Mouse (Mus musculus) CH12.LX (cell line): Measurements from ENCODE around the gene Micu1. TPM values are rescaled to one million over a fixed set of nuclear protein-coding genes. Genes with fewer than 3 reads are reported as not detected.

Experiments used
- DNase-seq: peaks from one replicate; pipeline ENCODE4 v3.0.0-alpha.2; 2013; ENCODE audit errors: extremely low read depth
- H3K27ac ChIP-seq: 2 replicates; pipeline ENCODE4 v1.5.1; 2012; ENCODE audit warnings: low read depth, mild to moderate bottlenecking, control low read depth, moderate library complexity; ENCODE audit not compliant: insufficient read depth
- H3K27me3 ChIP-seq: replicated peaks from 2 replicates; pipeline ENCODE3; 2012; ENCODE audit warnings: inconsistent platforms
- H3K36me3 ChIP-seq, 2 experiments: replicated peaks in 1 of 2; 2 replicates each; pipeline versions ENCODE3 to v1.6.1; 2012; ENCODE audit warnings: inconsistent platforms in 1 of 2, low read length in 1 of 2, mild to moderate bottlenecking in 1 of 2, mixed read lengths in 1 of 2, moderate library complexity in 1 of 2; ENCODE audit not compliant: control insufficient read depth in 1 of 2, insufficient read depth in 1 of 2
- H3K4me1 ChIP-seq, 2 experiments: 2 replicates each; pipeline ENCODE4 v1.6.1; 2012; ENCODE audit warnings: inconsistent platforms in 1 of 2, moderate library complexity in 1 of 2; ENCODE audit not compliant: insufficient read depth in 2 of 2, control insufficient read depth in 1 of 2
- H3K4me2 ChIP-seq: 2 replicates; pipeline ENCODE4 v1.6.1; 2012; ENCODE audit warnings: low read depth, mild to moderate bottlenecking, control low read depth; ENCODE audit not compliant: poor library complexity, insufficient read depth, severe bottlenecking
- H3K4me3 ChIP-seq, 3 experiments: fragments of 150-350 bp in 1 of 3; sonication (generic) in 1 of 3; replicated peaks in 1 of 3; 2 replicates each; pipeline versions ENCODE3 to v1.5.1; 2011 to 2012; ENCODE audit warnings: low read depth in 2 of 3, low read length in 2 of 3, mild to moderate bottlenecking in 2 of 3, moderate library complexity in 2 of 3, control low read depth in 1 of 3, improper control_type of control experiment in 1 of 3, inconsistent platforms in 1 of 3, mixed read lengths in 1 of 3; ENCODE audit not compliant: poor library complexity in 1 of 3
- H3K79me2 ChIP-seq: replicated peaks from 2 replicates; pipeline ENCODE4 v1.6.1; 2012; ENCODE audit warnings: mild to moderate bottlenecking, moderate library complexity; ENCODE audit not compliant: control insufficient read depth, poor library complexity, insufficient read depth, severe bottlenecking; ENCODE audit errors: extremely low read depth
- H3K9ac ChIP-seq: 2 replicates; pipeline ENCODE4 v1.6.1; 2012; ENCODE audit warnings: low read depth, mild to moderate bottlenecking, control low read depth, moderate library complexity; ENCODE audit not compliant: insufficient read depth
- H3K9me3 ChIP-seq: replicated peaks from 2 replicates; pipeline ENCODE3; 2012; ENCODE audit warnings: low read length, inconsistent platforms, mixed read lengths
- BHLHE40 ChIP-seq: IDR thresholded peaks from 2 replicates; pipeline ENCODE4 v1.6.1; 2011; ENCODE audit warnings: mild to moderate bottlenecking, low read depth, low read length, improper control_type of control experiment
- CHD2 ChIP-seq: IDR thresholded peaks from 2 replicates; pipeline ENCODE4 v1.6.1; 2011; ENCODE audit warnings: low read length, improper control_type of control experiment
- CTCF ChIP-seq, 2 experiments: IDR thresholded peaks in 1 of 2; conservative IDR thresholded peaks in 1 of 2; 2 replicates each; pipeline ENCODE4 v1.5.1; 2011 to 2012; ENCODE audit warnings: low read depth in 2 of 2, low read length in 2 of 2, improper control_type of control experiment in 1 of 2, inconsistent platforms in 1 of 2, mild to moderate bottlenecking in 1 of 2, moderate library complexity in 1 of 2
- E2F4 ChIP-seq: IDR thresholded peaks from 2 replicates; pipeline ENCODE4 v1.6.1; 2011; ENCODE audit warnings: low read depth, low read length, improper control_type of control experiment; ENCODE audit not compliant: insufficient replicate concordance
- ELF1 ChIP-seq: IDR thresholded peaks from 2 replicates; pipeline ENCODE4 v1.6.1; 2014; ENCODE audit warnings: low read depth, mild to moderate bottlenecking, inconsistent platforms, low read length, improper control_type of control experiment
- ETS1 ChIP-seq: conservative IDR thresholded peaks from 2 replicates; pipeline ENCODE4 v1.6.1; 2012; ENCODE audit warnings: low read depth, mild to moderate bottlenecking, inconsistent platforms, low read length, improper control_type of control experiment, moderate library complexity
- GABPA ChIP-seq: IDR thresholded peaks from 2 replicates; pipeline ENCODE4 v1.6.1; 2012; ENCODE audit warnings: low read depth, low read length, improper control_type of control experiment, inconsistent platforms; ENCODE audit not compliant: insufficient replicate concordance
- IRF4 ChIP-seq: IDR thresholded peaks from 2 replicates; pipeline ENCODE4 v1.6.1; 2014; ENCODE audit warnings: low read depth, mild to moderate bottlenecking, inconsistent platforms, low read length, improper control_type of control experiment
- JUN ChIP-seq: IDR thresholded peaks from 2 replicates; pipeline ENCODE4 v1.6.1; 2011; ENCODE audit warnings: low read depth, mild to moderate bottlenecking, low read length, improper control_type of control experiment, moderate library complexity; ENCODE audit not compliant: insufficient read depth
- JUND ChIP-seq: conservative IDR thresholded peaks from 2 replicates; pipeline ENCODE4 v1.6.1; 2011; ENCODE audit warnings: low read depth, low read length, improper control_type of control experiment
- KAT2A ChIP-seq: IDR thresholded peaks from 2 replicates; pipeline ENCODE4 v1.6.1; 2012; ENCODE audit warnings: low read length, improper control_type of control experiment, inconsistent platforms; ENCODE audit not compliant: insufficient replicate concordance
- MAX ChIP-seq: IDR thresholded peaks from 2 replicates; pipeline ENCODE4 v1.6.1; 2011; ENCODE audit warnings: low read length, improper control_type of control experiment
- MAZ ChIP-seq: IDR thresholded peaks from 2 replicates; pipeline ENCODE4 v1.6.1; 2012; ENCODE audit warnings: low read depth, mild to moderate bottlenecking, inconsistent platforms, low read length, improper control_type of control experiment, moderate library complexity
- MEF2A ChIP-seq: IDR thresholded peaks from 2 replicates; pipeline ENCODE4 v1.6.1; 2014; ENCODE audit warnings: low read depth, mild to moderate bottlenecking, inconsistent platforms, low read length, improper control_type of control experiment, borderline replicate concordance
- MXI1 ChIP-seq: IDR thresholded peaks from 2 replicates; pipeline ENCODE4 v1.6.1; 2011; ENCODE audit warnings: mild to moderate bottlenecking, low read depth, low read length, improper control_type of control experiment
- NELFE ChIP-seq: IDR thresholded peaks from 2 replicates; pipeline ENCODE4 v1.6.1; 2011; ENCODE audit warnings: low read depth, low read length, improper control_type of control experiment
- NRF1 ChIP-seq: IDR thresholded peaks from 2 replicates; pipeline ENCODE4 v1.6.1; 2014; ENCODE audit warnings: low read depth, mild to moderate bottlenecking, inconsistent platforms, low read length, improper control_type of control experiment, moderate library complexity
- PAX5 ChIP-seq: IDR thresholded peaks from 2 replicates; pipeline ENCODE4 v1.6.1; 2012; ENCODE audit warnings: low read length, inconsistent platforms, mixed read lengths
- POLR2AphosphoS2 ChIP-seq: IDR thresholded peaks from 2 replicates; pipeline ENCODE4 v1.6.1; 2011; ENCODE audit warnings: low read depth, low read length, improper control_type of control experiment
- RAD21 ChIP-seq: IDR thresholded peaks from 2 replicates; pipeline ENCODE4 v1.6.1; 2011; ENCODE audit warnings: low read depth, mild to moderate bottlenecking, low read length, improper control_type of control experiment, moderate library complexity
- RCOR1 ChIP-seq: conservative IDR thresholded peaks from 2 replicates; pipeline ENCODE4 v1.6.1; 2012; ENCODE audit warnings: low read depth, mild to moderate bottlenecking, inconsistent platforms, low read length, improper control_type of control experiment
- SIN3A ChIP-seq: IDR thresholded peaks from 2 replicates; pipeline ENCODE4 v1.6.1; 2012; ENCODE audit warnings: low read length, improper control_type of control experiment, inconsistent platforms
- TCF12 ChIP-seq: IDR thresholded peaks from 2 replicates; pipeline ENCODE4 v1.6.1; 2014; ENCODE audit warnings: low read depth, mild to moderate bottlenecking, inconsistent platforms, low read length, improper control_type of control experiment
- USF1 ChIP-seq: IDR thresholded peaks from 2 replicates; pipeline ENCODE4 v1.6.1; 2014; ENCODE audit warnings: low read depth, mild to moderate bottlenecking, inconsistent platforms, low read length, improper control_type of control experiment
- ZC3H11A ChIP-seq: IDR thresholded peaks from 2 replicates; pipeline ENCODE4 v1.6.1; 2012; ENCODE audit warnings: low read depth, mild to moderate bottlenecking, inconsistent platforms, low read length, improper control_type of control experiment
- ZKSCAN1 ChIP-seq: IDR thresholded peaks from 2 replicates; pipeline ENCODE4 v1.6.1; 2012; ENCODE audit warnings: low read depth, inconsistent platforms, low read length, improper control_type of control experiment, borderline replicate concordance
- ZMIZ1 ChIP-seq: IDR thresholded peaks from 2 replicates; pipeline ENCODE4 v1.6.1; 2012; ENCODE audit warnings: low read depth, mild to moderate bottlenecking, inconsistent platforms, low read length, improper control_type of control experiment
- dilution Hi-C: fragments of 300-500 bp; cut with MboI; formaldehyde crosslinking; loops from 2 replicates; pipeline ENCODE4 v1.14.3; 2020; ENCODE audit warnings: low sequenced_read_pairs; ENCODE audit not compliant: extremely low pct_unique_long_range_greater_than_20kb, extremely low pct_ligation_motif_present
- in situ Hi-C: fragments of 300-500 bp; cut with MboI; formaldehyde crosslinking; loops from 3 replicates; pipeline ENCODE4 v1.14.3; 2019; ENCODE audit warnings: low sequenced_read_pairs, low pct_ligation_motif_present, low pct_unique_long_range_greater_than_20kb, mixed read lengths
- polyA plus RNA-seq: library from polyadenylated mRNA; unstranded; fragments of >175 nt; gene quantifications from 2 replicates; pipeline ENCODE4 v1.2.1, GENCODE M21; 2012; ENCODE audit warnings: low read depth; ENCODE audit not compliant: insufficient read length
- total RNA-seq, 2 experiments: library from RNA; depleted of rRNA; stranded (reverse); fragments of 300-350 nt in 1 of 2; fragments of >200 nt in 1 of 2; gene quantifications; 2 replicates each; pipeline ENCODE4 v1.2.3; 2012 to 2014

The Micu1 gene
- total and polyA plus RNA-seq, 3 experiments, result 23.1 to 37.1 (median 29.3) TPM

DNA sequence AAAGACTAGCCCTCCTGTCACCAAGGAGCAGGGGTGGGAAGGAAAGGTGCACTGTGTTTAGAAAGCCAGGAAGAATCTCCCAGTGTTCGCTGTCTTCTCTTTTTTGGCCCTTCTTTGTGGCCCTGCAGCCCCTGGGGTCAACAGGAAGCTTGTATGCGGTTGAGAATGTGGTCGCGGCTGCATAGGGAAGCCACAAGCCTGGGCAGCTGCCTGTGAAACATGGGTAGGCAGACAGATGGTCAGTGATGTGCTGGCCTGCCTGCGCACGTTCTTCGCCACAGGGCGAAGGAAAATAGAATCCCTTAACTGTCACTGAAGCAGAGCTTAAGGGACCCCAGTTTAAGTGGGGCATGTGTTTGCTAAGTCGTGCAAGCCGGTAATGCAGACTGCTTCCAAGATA, 120.6 kb downstream of the Micu1 start:
- H3K27ac ChIP-seq, result no peak overlapping the region
- H3K9me3 ChIP-seq, result peaks cover 2% of the 10 kb centered on the region
- DNase-seq, result no peak
- peaks cover 2 to 6% of the 10 kb centered on the region in 2 experiments; a peak in 3 of 4 replicates for H3K4me1 ChIP-seq
- H3K4me3 ChIP-seq, result no peak overlapping the region
- H3K9ac ChIP-seq, result no peak overlapping the region
- peaks cover 4 to 29% of the 10 kb centered on the region in 2 experiments for H3K36me3 ChIP-seq
- in situ Hi-C loops, result loop anchor here (25.0 kb wide), 1 partner anchor 336 kb away; no protein-coding TSS in a partner anchor
- H3K27me3 ChIP-seq, result no peaks in the 10 kb centered on the region
- no peak overlapping the region for H3K4me2 ChIP-seq
- dilution Hi-C loops, result no loop called here
- no peaks in the 10 kb centered on the region for H3K79me2 ChIP-seq
- TF ChIP-seq ELF1 (no peak), MXI1 (no peak), TCF12 (no peak), PAX5 (no peak), JUN (no peak), SIN3A (no peak), MAX (no peak), MEF2A (no peak), ZMIZ1 (no peak), GABPA (no peak), JUND (no peak), MAZ (no peak), E2F4 (no peak), ZKSCAN1 (no peak)

DNA sequence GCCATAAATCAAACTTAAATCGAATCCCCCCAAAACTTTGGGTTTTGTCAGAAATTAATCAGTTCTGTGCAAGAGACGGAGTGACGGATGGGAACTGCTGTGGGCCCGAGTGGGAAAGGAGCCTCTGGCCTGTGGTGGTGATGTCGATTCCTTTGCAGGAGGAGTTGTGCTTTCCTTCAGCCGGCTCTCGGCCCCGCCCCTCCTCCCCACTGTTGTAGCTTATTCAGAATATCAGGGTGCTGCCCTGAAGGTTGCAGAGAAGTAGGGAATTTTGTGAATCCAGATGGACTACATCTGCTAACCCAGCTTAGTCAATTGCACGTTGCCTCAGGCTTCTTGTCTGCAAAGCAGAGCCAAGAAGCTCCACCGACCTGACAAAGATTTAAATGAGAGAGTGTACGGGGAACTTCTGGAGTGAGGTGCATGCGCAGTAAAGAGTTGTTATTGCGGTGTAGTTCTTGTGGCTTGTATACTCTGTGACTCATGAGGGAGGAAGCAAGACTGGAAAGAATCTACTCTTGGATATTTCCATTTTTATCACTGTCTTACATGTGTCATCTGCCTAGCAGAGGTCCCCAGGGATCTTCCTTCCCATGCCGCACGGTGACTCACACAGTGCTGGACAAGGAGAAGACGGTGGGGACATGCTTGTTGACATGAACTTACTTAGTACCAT, 123.0 kb downstream of the Micu1 start:
- Histone ChIP-seq H3K79me2 (no peaks in the 10 kb centered on the region), H3K36me3 (peaks cover 13 to 45% of the 10 kb centered on the region in 2 experiments), H3K9me3 (peaks cover 5% of the 10 kb centered on the region), H3K27me3 (no peaks in the 10 kb centered on the region), H3K4me2 (no peak overlapping the region), H3K4me3 (no peak overlapping the region), H3K27ac (no peak overlapping the region), H3K4me1 (peaks cover 2 to 6% of the 10 kb centered on the region in 2 experiments; a peak in 3 of 4 replicates), H3K9ac (no peak overlapping the region)
- in situ Hi-C loops (no loop called here), dilution Hi-C loops (no loop called here)
- DNase-seq, result no peak
- no peak for TF ChIP-seq ZKSCAN1
- no peak for TF ChIP-seq MXI1
- TF ChIP-seq NELFE, result no peak
- no peak for TF ChIP-seq ETS1
- TF ChIP-seq NRF1, result no peak
- no peak for TF ChIP-seq RCOR1
- no peak for TF ChIP-seq GABPA
- TF ChIP-seq CTCF (conservative IDR thresholded peaks at IDR 0.05 in 1 of 2, IDR thresholded peaks at IDR 0.05 in 1 of 2; ENCODE audit: low read depth in 2 of 2, low read length in 2 of 2), result no peak
- TF ChIP-seq POLR2AphosphoS2, result no peak
- TF ChIP-seq KAT2A, result no peak
- no peak for TF ChIP-seq USF1
- no peak for TF ChIP-seq CHD2
- TF ChIP-seq BHLHE40, result no peak
- TF ChIP-seq ZC3H11A, result no peak
- TF ChIP-seq ZMIZ1, result no peak
- TF ChIP-seq RAD21, result no peak
- TF ChIP-seq IRF4, result no peak
- no peak for TF ChIP-seq MEF2A
- no peak for TF ChIP-seq PAX5
